Mouse (Mus musculus) stomach, embryonic 16.5 days (tissue): ENCODE measurements around the gene Ccnd3. TPM values are rescaled to one million over a fixed set of nuclear protein-coding genes. Genes with fewer than 3 reads are reported as not detected.
A peak's percentile ranks its signal among the peaks of the same experiment; 100 is the strongest.

Experiments used
- ATAC-seq: fragments of 200-750 bp; cut with Nextera tagmentation; 2 replicates; pipeline ENCODE4 v1.8.0; 2017; ENCODE audit warnings: moderate number of reproducible peaks, moderate TSS enrichment; ENCODE audit not compliant: insufficient read depth, low FRiP score
- H3K27ac ChIP-seq: fragments of 300-500 bp; sonication (generic); 2 replicates; pipeline ENCODE4 v1.5.1; 2014; ENCODE audit warnings: low read length
- H3K27me3 ChIP-seq: fragments of 300-500 bp; sonication (generic); 2 replicates; pipeline ENCODE4 v1.6.1; 2014; ENCODE audit warnings: low read length, control low read depth, mixed read lengths; ENCODE audit not compliant: control insufficient read depth, insufficient read depth
- H3K36me3 ChIP-seq: fragments of 300-500 bp; sonication (generic); 2 replicates; pipeline ENCODE4 v1.6.1; 2014; ENCODE audit warnings: low read length; ENCODE audit not compliant: control insufficient read depth, insufficient read depth
- H3K4me1 ChIP-seq: fragments of 300-500 bp; sonication (generic); 2 replicates; pipeline ENCODE4 v1.6.1; 2014; ENCODE audit warnings: low read length, control low read depth, mixed read lengths; ENCODE audit not compliant: control insufficient read depth, insufficient read depth
- H3K4me2 ChIP-seq: fragments of 300-500 bp; sonication (generic); 2 replicates; pipeline ENCODE4 v1.6.1; 2014; ENCODE audit warnings: low read depth, low read length, mixed read lengths
- H3K4me3 ChIP-seq: fragments of 300-500 bp; sonication (generic); replicated peaks from 2 replicates; pipeline ENCODE4 v1.5.1; 2014; ENCODE audit warnings: mild to moderate bottlenecking, low read length
- H3K9ac ChIP-seq: fragments of 300-500 bp; sonication (generic); 2 replicates; pipeline ENCODE4 v1.6.1; 2014; ENCODE audit warnings: low read length
- H3K9me3 ChIP-seq: fragments of 300-500 bp; sonication (generic); replicated peaks from 2 replicates; pipeline ENCODE4 v1.6.1; 2016; ENCODE audit warnings: low read length, control low read depth; ENCODE audit not compliant: control insufficient read depth
- WGBS: fragments of 180-500 bp; shearing (Covaris S2); extraction: QIAGEN DNeasy Blood & Tissue Kit; methylation state at CpG from one replicate; pipeline ENCODE4 v1.1.7; 2014; 5-methylcytosine and 5-hydroxymethylcytosine counted together
- polyA plus RNA-seq: library from polyadenylated mRNA; unstranded; fragments of >200 nt; fragmentation: Nextera tagmentation; extraction: Ambion mirVana; gene quantifications from 2 replicates; pipeline ENCODE4 v1.2.1, GENCODE M21; 2015

Gene Ccnd3
- polyA plus RNA-seq, 1 experiment from 2014 or later: 340 TPM

- Histone ChIP-seq H3K27ac (no peak overlapping the region), H3K36me3 (no peaks in the 10 kb centered on the region), H3K27me3 (no peaks in the 10 kb centered on the region), H3K9ac (no peak overlapping the region), H3K9me3 (no peaks in the 10 kb centered on the region), H3K4me3 (no peak overlapping the region), H3K4me1 (no peaks in the 10 kb centered on the region), H3K4me2 (no peak overlapping the region)
- ATAC-seq: no peak
- WGBS: 87% methylated on average over 4 of the region's 4 CpGs
Observed at GRCm38 (mm10) chr17:47580962-47581361, 76.1 kb downstream of the Ccnd3 start.

- Histone ChIP-seq H3K4me2 (no peak overlapping the region), H3K27ac (no peak overlapping the region), H3K9me3 (no peaks in the 10 kb centered on the region), H3K36me3 (no peaks in the 10 kb centered on the region), H3K9ac (no peak overlapping the region), H3K4me1 (peaks cover 6% of the 10 kb centered on the region; the same call in 1 of the 2 replicates), H3K4me3 (no peak overlapping the region), H3K27me3 (no peaks in the 10 kb centered on the region)
- no peak for ATAC-seq
- 84% methylated on average over 8 of the region's 8 CpGs for WGBS
Observed at GRCm38 (mm10) chr17:47588517-47588916, 83.7 kb downstream of the Ccnd3 start.

- Histone ChIP-seq H3K27me3 (no peaks in the 10 kb centered on the region), H3K36me3 (no peaks in the 10 kb centered on the region), H3K4me1 (peaks cover 13% of the 10 kb centered on the region), H3K4me3 (no peak overlapping the region), H3K4me2 (no peak overlapping the region), H3K27ac (no peak overlapping the region), H3K9ac (no peak overlapping the region), H3K9me3 (no peaks in the 10 kb centered on the region)
- WGBS: 71% methylated on average over 3 of the region's 3 CpGs
- no peak for ATAC-seq
Observed at GRCm38 (mm10) chr17:47591073-47591472, 86.2 kb downstream of the Ccnd3 start.

- Histone ChIP-seq H3K4me1 (peaks cover 33% of the 10 kb centered on the region), H3K9me3 (no peaks in the 10 kb centered on the region), H3K27ac (peak overlapping the region; percentile 99), H3K36me3 (peaks cover 7% of the 10 kb centered on the region; the same call in 1 of the 2 replicates), H3K4me2 (peak overlapping the region; percentile 74), H3K27me3 (no peaks in the 10 kb centered on the region), H3K9ac (peak overlapping the region; percentile 85), H3K4me3 (peak overlapping the region; percentile 81)
- under 1% methylated on average over 63 of the region's 63 CpGs for WGBS
- peak; percentile 89 for ATAC-seq
Observed at GRCm38 (mm10) chr17:47593215-47593853, 88.5 kb downstream of the Ccnd3 start.

GRCm38 (mm10) chr17:47593854-47594182, 89.0 kb downstream of the Ccnd3 start:
- Histone ChIP-seq H3K36me3 (peaks cover 11% of the 10 kb centered on the region; the same call in 1 of the 2 replicates), H3K27me3 (no peaks in the 10 kb centered on the region), H3K4me3 (peak overlapping the region; percentile 81), H3K27ac (peak overlapping the region; percentile 99), H3K9ac (peak overlapping the region; percentile 85), H3K4me1 (peaks cover 38% of the 10 kb centered on the region), H3K9me3 (no peaks in the 10 kb centered on the region), H3K4me2 (peak overlapping the region; percentile 74)
- no peak for ATAC-seq
- under 1% methylated on average over 13 of the region's 13 CpGs for WGBS

GRCm38 (mm10) chr17:47594183-47594968, 89.5 kb downstream of the Ccnd3 start:
- peak overlapping the region; percentile 74 for H3K4me2 ChIP-seq
- peak overlapping the region; percentile 99 for H3K27ac ChIP-seq
- WGBS: under 1% methylated on average over 43 of the region's 43 CpGs
- H3K4me1 ChIP-seq: peaks cover 38% of the 10 kb centered on the region
- ATAC-seq: no peak
- H3K9me3 ChIP-seq: no peaks in the 10 kb centered on the region
- peaks cover 11% of the 10 kb centered on the region; the same call in 1 of the 2 replicates for H3K36me3 ChIP-seq
- H3K4me3 ChIP-seq: peak overlapping the region; percentile 81
- H3K9ac ChIP-seq: peak overlapping the region; percentile 85
- no peaks in the 10 kb centered on the region for H3K27me3 ChIP-seq

GRCm38 (mm10) chr17:47594969-47595247, 90.1 kb downstream of the Ccnd3 start:
- H3K9me3 ChIP-seq: no peaks in the 10 kb centered on the region
- H3K4me1 ChIP-seq: peaks cover 38% of the 10 kb centered on the region
- peak overlapping the region; percentile 81 for H3K4me3 ChIP-seq
- peaks cover 11% of the 10 kb centered on the region; the same call in 1 of the 2 replicates for H3K36me3 ChIP-seq
- H3K4me2 ChIP-seq: peak overlapping the region; percentile 74
- ATAC-seq: no peak
- peak overlapping the region; percentile 85 for H3K9ac ChIP-seq
- peak overlapping the region; percentile 99 for H3K27ac ChIP-seq
- WGBS: 0% methylated on average over 9 of the region's 9 CpGs
- no peaks in the 10 kb centered on the region for H3K27me3 ChIP-seq

- ATAC-seq: peak; percentile 79
- H3K4me1 ChIP-seq: peaks cover 38% of the 10 kb centered on the region
Observed at GRCm38 (mm10) chr17:47595248-47596161, 90.7 kb downstream of the Ccnd3 start.

More at GRCm38 (mm10) chr17:47595248-47596161, 90.7 kb downstream of the Ccnd3 start:
- Histone ChIP-seq H3K27me3 (no peaks in the 10 kb centered on the region), H3K27ac (peak overlapping the region; percentile 99), H3K4me2 (peak overlapping the region; percentile 74), H3K4me3 (peak overlapping the region; percentile 81), H3K9me3 (no peaks in the 10 kb centered on the region), H3K36me3 (peaks cover 11% of the 10 kb centered on the region; the same call in 1 of the 2 replicates), H3K9ac (peak overlapping the region; percentile 85)
- under 1% methylated on average over 21 of the region's 21 CpGs for WGBS
